Comparison of ENCODE assay signal across 8 mouse cellular contexts in the genomic region with DNA sequence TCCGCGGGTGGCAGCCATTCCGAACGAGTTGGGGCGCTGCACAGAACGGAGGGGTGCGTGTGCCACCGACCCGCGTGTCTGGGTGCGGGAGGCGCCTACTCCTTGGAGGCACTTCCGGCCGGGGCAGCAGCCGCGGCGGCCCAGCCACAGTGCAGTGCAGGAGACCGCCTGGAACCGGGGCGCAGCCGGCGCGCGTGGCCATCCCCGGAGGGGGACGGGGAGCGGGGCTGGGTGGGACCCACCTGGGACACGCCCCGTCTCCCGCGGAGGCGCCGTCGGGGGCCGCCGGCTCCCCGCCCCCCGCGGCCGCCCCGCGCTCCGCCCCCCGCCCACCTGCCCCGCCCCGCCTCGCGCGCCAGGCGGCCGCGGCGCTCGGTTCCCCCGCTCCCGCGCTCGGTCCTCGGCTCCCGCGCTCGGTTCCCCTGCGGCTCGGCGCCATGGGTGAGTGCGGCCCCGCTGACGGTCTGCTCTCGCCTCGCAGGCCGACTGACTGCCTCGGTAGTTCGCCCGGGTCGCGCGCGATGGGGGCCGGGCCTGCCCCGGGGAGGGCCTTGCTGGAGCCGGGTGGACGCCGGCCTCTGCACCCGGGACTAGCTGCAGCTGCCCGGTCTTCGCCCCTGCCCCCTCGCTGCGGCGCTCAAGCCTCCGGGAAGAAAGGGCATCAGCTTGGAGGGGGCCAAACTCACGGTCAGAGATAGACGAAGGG. TPM values are rescaled to one million over a fixed set of nuclear protein-coding genes. Genes with fewer than 3 reads are reported as not detected.
DNase-seq lines count a peak whose midpoint lies in the region; ATAC-seq and TF ChIP-seq lines count a peak whose summit lies in the region.

No protein-coding gene starts in this region.

- peaks cover 35% of the 10 kb centered on the region for H3K27me3 ChIP-seq in embryonic facial prominence, embryonic 10.5 days (replicated peaks; ENCODE audit: low read depth, poor library complexity, severe bottlenecking)
- peaks cover 14% of the 10 kb centered on the region; the same call in 1 of the 2 replicates for H3K27me3 ChIP-seq in heart, embryonic 13.5 days (replicated peaks)
- H3K27me3 ChIP-seq in kidney, embryonic 16.5 days (ENCODE audit: insufficient read depth, low read length) = no peaks in the 10 kb centered on the region
- H3K27me3 ChIP-seq in lung, postnatal 0 days (replicated peaks; ENCODE audit: insufficient read depth, low read length) = no peaks in the 10 kb centered on the region

- H3K4me1 ChIP-seq in embryonic facial prominence, embryonic 10.5 days = peaks cover 36% of the 10 kb centered on the region
- H3K4me1 ChIP-seq in heart, embryonic 13.5 days = peaks cover 32% of the 10 kb centered on the region
- peaks cover 18% of the 10 kb centered on the region for H3K4me1 ChIP-seq in kidney, embryonic 16.5 days (ENCODE audit: insufficient read depth, low read length)
- H3K4me1 ChIP-seq in lung, postnatal 0 days (ENCODE audit: insufficient read depth, low read depth, low read length) = peaks cover 12% of the 10 kb centered on the region

- WGBS in embryonic facial prominence, embryonic 10.5 days = under 1% methylated on average over 91 of the region's 92 CpGs
- under 1% methylated on average over 48 of the region's 92 CpGs for WGBS in heart, embryonic 13.5 days
- WGBS in kidney, embryonic 16.5 days = under 1% methylated on average over 53 of the region's 92 CpGs
- under 1% methylated on average over 45 of the region's 92 CpGs for WGBS in lung, postnatal 0 days

- TF ChIP-seq EP300 in lung, postnatal 0 days (IDR thresholded peaks at IDR 0.05) = no peak

- ATAC-seq in heart, embryonic 13.5 days (ENCODE audit: extremely low read depth, insufficient number of reproducible peaks, low FRiP score, low TSS enrichment) = peak; percentile 79
- peak; percentile 89 for ATAC-seq in kidney, embryonic 16.5 days (ENCODE audit: low FRiP score, low TSS enrichment)
- ATAC-seq in lung, postnatal 0 days = peak; percentile 91

- peak overlapping the region; percentile 92 for H3K9ac ChIP-seq in heart, embryonic 13.5 days
- H3K9ac ChIP-seq in kidney, embryonic 16.5 days (replicated peaks; ENCODE audit: low read length) = peak overlapping the region; percentile 89
- H3K9ac ChIP-seq in lung, postnatal 0 days (replicated peaks; ENCODE audit: low read depth) = peak overlapping the region; percentile 75

- peak overlapping the region; percentile 91 for H3K27ac ChIP-seq in embryonic facial prominence, embryonic 10.5 days (replicated peaks)
- peak overlapping the region; percentile 61; the same call in 1 of the 2 replicates for H3K27ac ChIP-seq in heart, embryonic 13.5 days (replicated peaks)
- H3K27ac ChIP-seq in kidney, embryonic 16.5 days (ENCODE audit: low read length) = peak overlapping the region; percentile 75
- H3K27ac ChIP-seq in lung, postnatal 0 days (ENCODE audit: low read length) = peak overlapping the region; percentile 62; the same call in 1 of the 2 replicates

- peak; percentile 65 to 73 for DNase-seq in lung, adult 18-20 months
- no peak for DNase-seq in lung, postnatal 25 days (ENCODE audit: low spot score)
- peak; percentile 77 for DNase-seq in embryonic facial prominence, embryonic 10.5 days (ENCODE audit: low spot score)
- DNase-seq in lung, postnatal 0 days (ENCODE audit: low spot score) = peak; percentile 68
- DNase-seq in retina, postnatal 1 day = peak; percentile 71
- peak; percentile 47 to 56 for DNase-seq in urinary bladder, postnatal 36 days (ENCODE audit: low spot score in 2 of 2)

- peak overlapping the region; percentile 91 for H3K4me3 ChIP-seq in embryonic facial prominence, embryonic 10.5 days
- peak overlapping the region; percentile 87 for H3K4me3 ChIP-seq in heart, embryonic 13.5 days
- peak overlapping the region; percentile 87 for H3K4me3 ChIP-seq in kidney, embryonic 16.5 days (ENCODE audit: low read length)
- H3K4me3 ChIP-seq in lung, postnatal 0 days (ENCODE audit: low read depth, low read length) = peak overlapping the region; percentile 67

- peak overlapping the region; percentile 91 for H3K4me2 ChIP-seq in heart, embryonic 13.5 days
- peak overlapping the region; percentile 83 for H3K4me2 ChIP-seq in kidney, embryonic 16.5 days (replicated peaks; ENCODE audit: low read depth, low read length)
- peak overlapping the region; percentile 85 for H3K4me2 ChIP-seq in lung, postnatal 0 days (replicated peaks; ENCODE audit: low read depth, low read length)

- no peak for TF ChIP-seq CTCF in lung, postnatal 0 days (IDR thresholded peaks at IDR 0.05)

- H3K9me3 ChIP-seq in embryonic facial prominence, embryonic 10.5 days = no peaks in the 10 kb centered on the region
- 0 out of 2 replicates have a peak, but pooled peaks cover 3% of the 10 kb centered on the region for H3K9me3 ChIP-seq in heart, embryonic 13.5 days
- H3K9me3 ChIP-seq in kidney, embryonic 16.5 days (ENCODE audit: low read length) = no peaks in the 10 kb centered on the region
- no peaks in the 10 kb centered on the region for H3K9me3 ChIP-seq in lung, postnatal 0 days (ENCODE audit: low read length)

- H3K36me3 ChIP-seq in embryonic facial prominence, embryonic 10.5 days (replicated peaks) = no peaks in the 10 kb centered on the region; the same call in 1 of the 2 replicates
- peaks cover 3% of the 10 kb centered on the region; the same call in 1 of the 2 replicates for H3K36me3 ChIP-seq in heart, embryonic 13.5 days
- H3K36me3 ChIP-seq in kidney, embryonic 16.5 days (ENCODE audit: insufficient read depth, low read length) = no peaks in the 10 kb centered on the region
- no peaks in the 10 kb centered on the region for H3K36me3 ChIP-seq in lung, postnatal 0 days (ENCODE audit: insufficient read depth, low read length)

RNA-seq across cellular contexts. Expression of gene Plekhg5, which starts 14.4 kb away (rescaled TPM):
- polyA plus RNA-seq in embryonic facial prominence, embryonic 10.5 days (2016; fragmentation: Nextera tagmentation; extraction: Ambion mirVana) = 11.7 and 13.2 TPM in 2 replicates
- polyA plus RNA-seq in heart, embryonic 13.5 days (2015; fragmentation: Nextera tagmentation; extraction: Ambion mirVana) = 11.6 and 12.7 TPM in 2 replicates
- 25.5 and 28.1 TPM in 2 replicates for polyA plus RNA-seq in kidney, embryonic 16.5 days (2015; fragmentation: Nextera tagmentation; extraction: Ambion mirVana)
- polyA plus RNA-seq in lung, postnatal 0 days (2015; fragmentation: Nextera tagmentation; extraction: Ambion mirVana) = 17.4 and 18.8 TPM in 2 replicates

RNA-seq across cellular contexts. Expression of gene Tnfrsf25, which starts 29.1 kb away (rescaled TPM):
- 1.0 and 1.3 TPM in 2 replicates for polyA plus RNA-seq in embryonic facial prominence, embryonic 10.5 days (2016; fragmentation: Nextera tagmentation; extraction: Ambion mirVana)
- polyA plus RNA-seq in heart, embryonic 13.5 days (2015; fragmentation: Nextera tagmentation; extraction: Ambion mirVana) = 0.73 and 0.80 TPM in 2 replicates
- polyA plus RNA-seq in kidney, embryonic 16.5 days (2015; fragmentation: Nextera tagmentation; extraction: Ambion mirVana) = 1.9 and 3.0 TPM in 2 replicates
- 1.2 and 1.4 TPM in 2 replicates for polyA plus RNA-seq in lung, postnatal 0 days (2015; fragmentation: Nextera tagmentation; extraction: Ambion mirVana)

RNA-seq across cellular contexts. Expression of gene Nol9, which starts 47.5 kb away (rescaled TPM):
- polyA plus RNA-seq in embryonic facial prominence, embryonic 10.5 days (2016; fragmentation: Nextera tagmentation; extraction: Ambion mirVana) = 43.7 and 44.2 TPM in 2 replicates
- polyA plus RNA-seq in heart, embryonic 13.5 days (2015; fragmentation: Nextera tagmentation; extraction: Ambion mirVana) = 17.2 and 18.1 TPM in 2 replicates
- 31.7 and 35.6 TPM in 2 replicates for polyA plus RNA-seq in kidney, embryonic 16.5 days (2015; fragmentation: Nextera tagmentation; extraction: Ambion mirVana)
- 10.0 and 11.3 TPM in 2 replicates for polyA plus RNA-seq in lung, postnatal 0 days (2015; fragmentation: Nextera tagmentation; extraction: Ambion mirVana)

RNA-seq across cellular contexts. Expression of gene Tas1r1, which starts 48.3 kb away (rescaled TPM):
- polyA plus RNA-seq in embryonic facial prominence, embryonic 10.5 days (2016; fragmentation: Nextera tagmentation; extraction: Ambion mirVana) = 0.50 and 0.68 TPM in 2 replicates
- polyA plus RNA-seq in heart, embryonic 13.5 days (2015; fragmentation: Nextera tagmentation; extraction: Ambion mirVana) = 0.11 TPM in 1 of 2 replicates, not detected in the other
- polyA plus RNA-seq in kidney, embryonic 16.5 days (2015; fragmentation: Nextera tagmentation; extraction: Ambion mirVana) = 0.50 and 0.63 TPM in 2 replicates
- polyA plus RNA-seq in lung, postnatal 0 days (2015; fragmentation: Nextera tagmentation; extraction: Ambion mirVana) = 0.21 and 0.35 TPM in 2 replicates

RNA-seq across cellular contexts. Expression of gene Zbtb48, which starts 59.2 kb away (rescaled TPM):
- polyA plus RNA-seq in embryonic facial prominence, embryonic 10.5 days (2016; fragmentation: Nextera tagmentation; extraction: Ambion mirVana) = 25.0 and 26.4 TPM in 2 replicates
- polyA plus RNA-seq in heart, embryonic 13.5 days (2015; fragmentation: Nextera tagmentation; extraction: Ambion mirVana) = 10.0 and 11.6 TPM in 2 replicates
- 25.3 and 26.0 TPM in 2 replicates for polyA plus RNA-seq in kidney, embryonic 16.5 days (2015; fragmentation: Nextera tagmentation; extraction: Ambion mirVana)
- polyA plus RNA-seq in lung, postnatal 0 days (2015; fragmentation: Nextera tagmentation; extraction: Ambion mirVana) = 13.2 and 13.7 TPM in 2 replicates
